Mouse (Mus musculus): ENCODE measurements around the gene Alg12.

- TF ChIP-seq POLR2A (IDR thresholded peaks at IDR 0.05; ENCODE audit: insufficient read depth, low read depth, low read length) (peak; percentile 98), CTCF (IDR thresholded peaks at IDR 0.05; ENCODE audit: insufficient read depth, low read depth, low read length) (no peak)
Measured at GRCm38 (mm10) chr15:88861772-88862622, 42.9 kb upstream of the Alg12 start, which contains the start of gene Pim3.

All from olfactory bulb, adult 2 months (tissue).